Mouse (Mus musculus): ENCODE results near the gene Slc38a3.

GRCm38 (mm10) chr9:107663525-107663924 lies 5.8 kb downstream of the Slc38a3 start:
- TF ChIP-seq CTCF (IDR thresholded peaks at IDR 0.05; ENCODE audit: low read depth) (no peak), EP300 (IDR thresholded peaks at IDR 0.05; ENCODE audit: low read depth) (no peak)

Measured in liver, embryonic 14.5 days (tissue).